Mouse (Mus musculus): ENCODE measurements at regions not wholly inside any gene's neighbourhood (a gene's known extent, or its start where the extent isn't known, plus 50 kb on each side); places are given as distances from the start of the nearest gene placed in this dataset.

DNA sequence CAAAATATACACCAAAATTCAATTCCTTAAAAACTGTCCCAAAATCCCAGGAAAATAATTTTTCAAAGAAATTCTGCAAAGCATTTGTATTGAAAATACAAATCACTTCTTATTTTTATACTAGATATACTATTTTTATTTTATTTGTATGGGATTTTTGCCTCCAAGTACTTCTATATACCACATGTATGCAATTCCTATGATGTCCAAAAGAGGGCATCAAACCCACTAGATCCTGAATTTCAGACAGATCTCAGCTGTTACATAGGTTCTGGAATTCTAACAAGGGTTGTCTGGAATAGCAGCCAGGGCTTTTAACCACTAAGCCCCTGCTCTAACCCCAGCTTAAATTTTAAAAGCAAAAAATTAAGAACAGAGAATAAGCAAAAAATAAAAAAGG lies 185.2 kb upstream of the Dgkb start:
- DNase-seq (ENCODE audit: low spot score in 2 of 2), result no peak
- intact Hi-C loops (cut with DNase I), result loop anchor here (10.0 kb wide), 1 partner anchor 482 kb away; no protein-coding TSS in a partner anchor

DNA sequence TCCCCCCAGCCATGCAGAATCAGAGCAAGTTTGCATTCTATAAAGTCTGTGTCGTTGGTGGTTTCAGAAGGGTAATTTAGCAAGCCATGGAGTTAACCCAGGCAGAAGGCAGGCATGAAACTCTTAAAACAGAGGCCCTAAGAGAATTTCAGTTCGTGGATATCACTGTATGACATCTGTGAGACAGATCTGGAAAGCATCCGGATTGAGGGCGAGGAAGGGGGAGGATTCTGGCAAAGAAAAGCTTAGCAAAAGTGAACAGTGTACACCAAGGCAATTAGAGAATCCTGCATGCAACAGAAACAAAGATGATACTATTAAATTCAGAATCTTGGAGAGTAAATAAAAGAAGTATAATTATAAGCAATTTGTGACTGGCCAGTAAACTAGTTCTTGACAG lies 184.2 kb upstream of the Dgkb start:
- intact Hi-C loops (cut with DNase I), result loop anchor here (10.0 kb wide), 1 partner anchor 482 kb away; no protein-coding TSS in a partner anchor
- DNase-seq (ENCODE audit: low spot score in 2 of 2), result no peak

DNA sequence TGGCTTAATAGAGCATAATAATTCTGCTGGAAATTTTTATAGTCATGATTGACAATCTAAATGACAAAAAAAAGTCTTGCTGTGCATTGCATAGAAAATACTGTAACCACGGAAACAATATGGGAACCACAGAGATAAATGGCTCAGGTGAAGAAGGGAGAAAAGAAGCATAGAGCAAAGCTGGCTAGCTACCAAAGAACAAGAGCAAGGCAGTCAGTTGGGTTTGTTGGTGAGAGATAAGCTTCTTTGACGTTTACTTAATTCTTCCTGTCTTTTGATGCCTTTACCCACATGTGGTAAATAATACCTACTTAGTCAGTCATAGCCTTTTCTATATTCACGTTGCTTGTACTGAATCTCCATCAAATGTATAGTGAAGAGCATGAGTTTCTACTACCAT lies 171.3 kb upstream of the Dgkb start:
- no peak for DNase-seq (ENCODE audit: low spot score in 2 of 2)
- intact Hi-C loops (cut with DNase I), result no loop called here

DNA sequence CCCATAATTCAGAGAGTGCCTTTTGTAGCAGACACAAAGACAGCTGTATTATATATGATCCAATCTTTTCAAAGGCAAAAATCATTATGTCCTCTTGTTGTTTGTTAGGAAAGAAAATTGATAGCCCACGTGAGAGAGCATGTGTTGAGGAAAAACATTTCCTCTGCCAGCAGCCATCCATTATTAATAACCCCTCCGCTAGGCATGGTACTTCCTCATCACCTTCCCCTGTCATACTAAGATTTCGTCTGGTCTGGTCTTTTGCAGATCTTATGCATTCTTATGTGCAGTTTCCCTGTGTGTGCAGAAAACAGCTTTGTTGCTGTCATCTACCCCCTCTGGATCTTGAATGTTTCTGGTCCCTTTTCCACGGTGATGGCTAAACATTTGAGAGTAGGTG lies 164.2 kb upstream of the Dgkb start:
- intact Hi-C loops (cut with DNase I), result no loop called here
- DNase-seq (ENCODE audit: low spot score in 2 of 2), result no peak

DNA sequence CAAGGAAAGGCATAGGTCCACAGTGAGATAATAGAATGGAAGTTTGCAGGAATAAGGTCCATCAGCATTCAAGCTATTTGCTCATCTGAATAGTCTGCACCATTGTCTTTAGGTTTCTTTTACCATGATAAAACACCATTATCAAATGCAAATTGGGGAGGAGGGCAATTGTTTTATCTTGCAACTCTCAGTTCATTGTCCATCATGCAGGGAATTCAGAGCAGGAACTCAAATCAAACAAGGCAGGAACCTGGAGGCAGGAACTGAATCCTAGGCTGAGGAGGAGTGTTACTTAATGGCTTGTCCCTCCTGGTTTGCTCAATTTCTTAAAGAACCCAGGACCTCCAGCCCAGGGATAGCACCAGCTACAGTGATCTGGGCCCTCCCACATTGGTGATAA lies 163.3 kb upstream of the Dgkb start:
- no peak for DNase-seq (ENCODE audit: low spot score in 2 of 2)
- intact Hi-C loops (cut with DNase I), result no loop called here

DNA sequence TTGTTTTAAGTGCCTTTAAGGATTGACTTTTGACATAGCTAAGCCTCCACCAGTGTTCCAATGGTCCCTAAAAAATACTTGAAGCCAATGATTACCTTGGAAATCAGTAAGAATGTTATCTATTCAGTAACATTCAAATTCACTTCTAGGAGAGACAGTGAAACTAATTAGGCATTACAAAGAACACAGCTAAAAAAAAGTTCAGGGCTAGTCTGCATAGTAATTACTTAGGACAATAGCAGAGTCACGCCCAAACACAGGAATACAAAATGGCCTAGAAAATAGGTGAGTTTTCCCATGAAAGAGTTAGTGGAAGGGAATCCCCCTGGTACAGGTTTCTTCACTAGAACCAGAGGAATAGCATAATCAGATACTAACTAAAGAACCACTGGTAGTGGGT lies 157.5 kb upstream of the Dgkb start:
- intact Hi-C loops (cut with DNase I), result no loop called here
- DNase-seq (ENCODE audit: low spot score in 2 of 2), result no peak

DNA sequence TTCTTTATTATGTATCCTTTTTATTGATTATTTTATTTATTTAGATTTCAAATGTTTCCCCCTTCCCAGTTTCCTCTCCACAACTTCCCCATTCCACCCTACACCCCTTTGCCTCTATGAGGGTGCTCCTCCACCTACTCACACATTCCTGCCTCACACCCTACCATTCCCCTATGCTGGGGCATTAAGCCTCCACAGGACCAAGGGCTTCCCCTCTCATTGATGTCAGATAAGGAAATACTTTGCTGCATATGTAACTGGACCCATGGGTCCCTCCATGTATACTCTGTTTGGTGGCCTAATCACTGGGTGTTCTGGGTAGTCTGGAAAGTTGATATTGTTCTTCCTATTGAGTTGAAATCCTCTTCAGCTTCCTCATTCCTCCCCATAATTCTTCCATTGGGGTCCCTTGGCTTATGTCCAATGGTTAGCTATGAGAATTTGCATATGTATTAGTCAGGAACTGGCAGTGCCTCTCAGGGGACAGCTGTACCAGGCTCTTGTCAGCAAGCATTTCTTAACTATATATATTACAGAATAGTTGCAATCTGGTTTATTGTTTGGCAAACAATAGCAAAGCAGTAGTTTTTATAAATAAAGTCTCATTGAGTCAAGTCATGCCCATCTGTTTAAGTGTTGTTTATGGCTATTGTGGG lies 134.9 kb upstream of the Dgkb start:
- intact Hi-C loops (cut with DNase I), result no loop called here

DNA sequence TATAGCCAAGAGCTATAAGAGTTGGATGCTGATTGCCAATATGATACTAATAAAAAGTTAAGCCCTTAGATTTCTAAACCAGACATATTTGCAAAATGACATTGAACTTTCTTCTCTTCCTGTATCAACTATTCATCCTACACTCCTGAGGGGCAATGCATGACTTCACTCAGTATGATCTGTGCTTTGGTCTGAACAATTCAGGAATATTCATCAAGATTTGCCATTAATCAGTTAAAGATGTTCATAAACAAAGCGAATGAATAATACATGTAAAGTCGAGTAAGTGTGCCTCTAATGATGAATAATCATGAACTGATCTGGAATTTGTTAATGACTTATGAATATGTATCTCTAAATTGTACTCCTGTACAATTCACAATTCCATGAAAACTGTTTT lies 124.9 kb upstream of the Dgkb start:
- intact Hi-C loops (cut with DNase I), result no loop called here
- DNase-seq (ENCODE audit: low spot score in 2 of 2), result no peak

More for the DNA sequence above, 134.9 kb upstream of the Dgkb start:
- no peak for DNase-seq (ENCODE audit: low spot score in 2 of 2)
